Mouse (Mus musculus): ENCODE measurements at regions not wholly inside any gene's neighbourhood (a gene's known extent, or its start where the extent isn't known, plus 50 kb on each side); places are given as distances from the start of the nearest gene placed in this dataset.

DNA sequence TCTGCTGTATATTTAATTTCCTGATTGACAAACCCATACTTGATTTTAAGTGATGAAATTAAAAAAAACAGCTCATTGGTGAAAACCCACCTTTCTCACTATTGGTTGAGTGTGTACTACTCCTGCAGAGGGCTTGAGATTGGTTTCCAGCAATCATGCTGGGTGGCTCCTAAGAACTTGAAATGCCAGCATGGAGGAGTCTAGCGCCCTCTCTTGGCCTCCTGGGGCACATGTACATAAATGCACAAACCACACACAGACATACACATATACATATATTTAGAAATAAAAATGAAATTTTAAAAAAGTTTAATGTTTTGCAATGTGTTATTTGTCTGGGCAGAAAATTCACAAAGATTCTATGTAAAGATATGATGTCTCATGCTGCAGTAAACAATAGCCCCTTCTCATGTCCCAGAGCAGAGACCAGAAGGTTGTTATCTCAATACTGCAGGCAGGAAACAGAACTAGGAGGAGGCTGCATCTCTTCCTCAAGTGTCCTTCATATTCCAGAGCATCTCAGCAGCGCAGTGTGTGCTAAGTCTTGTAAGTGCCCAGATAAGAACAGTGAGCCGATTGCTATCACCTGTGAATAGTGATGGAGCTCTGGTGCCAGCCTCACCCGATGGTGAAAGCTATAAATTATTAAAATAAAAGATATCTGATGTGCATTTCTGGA lies 108.4 kb upstream of the Fbxo11 start:
- DNase-seq (ENCODE audit: low read depth, low spot score), result no peak

DNA sequence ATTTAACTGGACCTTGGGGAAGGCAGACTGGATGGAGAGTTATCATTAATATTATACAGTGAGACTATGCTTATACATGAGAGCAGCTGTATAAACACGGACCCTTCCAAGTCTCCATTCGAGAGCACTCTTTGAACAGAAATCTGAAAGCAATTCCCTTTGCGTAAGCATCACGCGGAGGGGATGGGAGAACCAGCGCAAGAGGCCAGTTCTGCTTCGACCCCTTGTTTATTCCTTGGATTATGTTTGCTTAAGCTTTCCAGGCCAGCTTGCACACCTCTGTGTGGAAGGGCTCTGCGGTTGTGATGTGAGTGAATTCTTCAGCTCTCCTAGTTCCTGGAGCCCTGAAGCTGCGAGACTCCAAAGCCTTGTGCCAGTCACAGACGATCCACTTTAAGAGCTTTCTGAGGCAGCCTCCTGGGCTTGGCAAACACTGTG lies 109.2 kb upstream of the Fbxo11 start:
- no peak for DNase-seq (ENCODE audit: low read depth, low spot score)

DNA sequence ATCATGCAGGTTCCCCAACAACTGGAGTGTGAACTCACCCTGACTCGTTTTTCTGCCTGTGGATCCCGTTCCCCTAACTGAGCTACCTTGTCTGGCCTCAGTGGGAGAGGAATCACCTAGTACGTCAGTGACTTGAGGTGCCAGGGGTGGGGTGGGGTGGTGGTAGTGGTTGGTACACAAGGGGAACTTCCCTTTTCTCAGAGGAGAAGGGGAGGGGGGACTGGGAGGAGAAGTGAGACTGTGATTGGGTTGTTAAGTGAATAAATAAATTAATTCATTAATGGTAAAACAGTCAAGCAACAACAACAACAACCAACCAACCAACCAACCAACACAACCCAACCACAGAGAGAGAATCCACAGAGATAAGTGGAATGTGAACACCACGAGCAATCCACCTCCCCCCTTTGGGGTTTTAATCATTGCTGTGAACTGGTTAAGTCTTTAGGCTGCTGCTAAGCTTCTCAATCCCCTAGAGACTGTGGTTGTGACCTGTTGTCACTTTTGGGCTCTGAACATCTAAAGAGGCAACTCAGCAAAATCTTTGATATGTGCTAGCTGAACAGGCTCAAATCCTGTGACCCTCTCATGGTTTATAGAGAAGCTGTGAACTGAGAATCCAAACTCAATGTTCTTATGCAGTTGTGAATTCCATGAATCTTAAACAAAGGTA lies 111.0 kb upstream of the Fbxo11 start:
- no peak for DNase-seq (ENCODE audit: low read depth, low spot score)

DNA sequence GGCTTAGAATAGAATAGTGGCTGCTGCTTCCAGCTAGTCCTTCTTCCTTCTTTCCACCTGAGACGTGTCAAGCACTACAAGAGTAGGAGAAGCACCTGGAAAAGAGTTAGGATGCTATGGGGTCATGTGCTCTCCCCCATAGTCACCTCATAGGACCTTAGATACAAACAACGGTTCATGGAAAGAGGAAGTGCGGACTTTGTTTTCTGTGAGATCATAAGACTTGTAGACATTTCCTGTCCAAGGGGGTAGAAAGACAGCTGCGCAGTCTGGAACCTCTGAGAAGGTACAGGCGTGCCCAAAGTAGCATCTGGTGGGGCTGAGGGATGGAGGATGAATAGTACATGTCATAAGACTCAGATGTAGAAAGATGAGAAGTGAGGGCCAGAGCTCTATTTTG lies 125.6 kb upstream of the Fbxo11 start:
- no peak for DNase-seq (ENCODE audit: low read depth, low spot score)

DNA sequence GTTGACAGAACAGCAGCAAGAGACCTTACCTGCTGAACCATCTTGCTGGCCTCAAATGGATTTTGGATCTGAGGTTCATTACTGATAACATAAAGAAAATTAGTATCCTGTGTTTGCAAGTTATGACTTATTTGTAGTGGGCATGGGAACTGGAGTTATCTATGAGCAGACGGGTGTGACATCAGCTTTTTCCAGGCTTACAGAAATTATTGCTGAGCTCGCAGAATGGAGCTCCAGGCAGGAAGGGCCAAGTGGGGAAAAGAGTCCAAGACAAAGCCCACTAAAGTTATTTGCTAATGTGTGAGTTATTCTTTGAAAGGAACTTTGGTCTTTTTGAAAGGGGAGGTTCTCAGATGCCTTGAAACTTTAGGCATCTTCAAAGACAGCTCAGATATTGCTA lies 126.4 kb upstream of the Fbxo11 start:
- DNase-seq (ENCODE audit: low read depth, low spot score), result no peak

DNA sequence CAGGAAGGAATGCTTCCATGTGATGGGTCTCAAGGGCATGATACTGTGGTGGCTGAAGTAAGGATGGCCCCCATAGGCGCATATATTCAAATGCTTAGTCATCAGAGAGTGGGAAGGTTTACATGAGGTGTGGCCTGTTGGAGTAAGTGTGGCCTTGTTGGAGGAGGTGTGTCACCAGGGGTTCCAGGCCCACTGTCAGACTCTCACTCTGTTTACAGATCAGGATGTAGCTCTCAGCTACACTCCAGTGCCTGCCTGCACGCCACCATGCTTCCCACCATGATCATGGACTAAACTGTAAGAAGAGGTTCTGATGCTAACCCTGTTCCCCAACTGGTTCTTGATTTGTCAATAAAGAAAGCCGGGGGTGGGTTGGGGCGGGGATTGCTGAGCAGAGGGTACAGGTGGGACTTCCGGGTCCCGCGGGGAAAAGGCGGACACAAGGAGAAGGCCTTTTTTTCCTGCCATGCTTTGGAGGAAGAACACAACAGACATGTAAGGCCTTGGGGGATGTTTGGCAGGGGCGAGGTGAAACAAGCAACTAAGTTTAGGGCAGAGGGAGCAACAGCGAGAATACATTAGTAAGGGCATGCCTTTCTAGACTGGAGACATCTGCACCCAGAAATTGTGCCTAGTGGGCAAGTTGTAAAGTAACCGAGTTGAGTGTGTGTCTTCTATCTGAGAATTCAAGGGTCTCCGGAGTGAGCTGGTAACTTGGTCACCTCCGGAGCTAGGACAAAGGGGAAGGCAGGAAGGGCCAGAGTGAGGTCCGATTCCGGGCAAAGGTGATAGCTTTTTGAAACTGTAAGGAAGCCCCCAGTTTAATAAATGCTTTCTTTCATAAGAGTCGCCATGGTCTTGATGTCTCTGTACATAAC lies 127.1 kb upstream of the Fbxo11 start:
- DNase-seq (ENCODE audit: low read depth, low spot score), result no peak

DNA sequence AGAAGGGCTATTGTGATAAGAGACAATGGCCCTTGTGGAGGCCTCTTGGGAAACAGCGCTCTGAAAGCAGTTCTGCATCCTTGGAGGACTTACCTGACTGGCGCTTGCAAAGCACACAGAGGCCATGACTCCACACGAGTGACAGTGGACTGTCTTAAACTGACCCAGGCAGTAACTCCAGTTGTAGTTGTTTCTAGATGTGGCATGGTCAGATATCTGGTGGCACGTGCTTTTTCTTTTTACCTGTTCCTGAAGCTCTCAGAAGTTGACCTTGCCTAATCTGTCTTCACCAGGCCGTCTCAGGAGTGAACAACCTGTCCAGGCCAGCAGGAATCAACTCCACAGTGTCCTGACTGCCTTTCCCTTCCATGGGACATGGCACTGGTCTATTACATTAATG lies 129.6 kb upstream of the Fbxo11 start:
- DNase-seq (ENCODE audit: low read depth, low spot score), result no peak

DNA sequence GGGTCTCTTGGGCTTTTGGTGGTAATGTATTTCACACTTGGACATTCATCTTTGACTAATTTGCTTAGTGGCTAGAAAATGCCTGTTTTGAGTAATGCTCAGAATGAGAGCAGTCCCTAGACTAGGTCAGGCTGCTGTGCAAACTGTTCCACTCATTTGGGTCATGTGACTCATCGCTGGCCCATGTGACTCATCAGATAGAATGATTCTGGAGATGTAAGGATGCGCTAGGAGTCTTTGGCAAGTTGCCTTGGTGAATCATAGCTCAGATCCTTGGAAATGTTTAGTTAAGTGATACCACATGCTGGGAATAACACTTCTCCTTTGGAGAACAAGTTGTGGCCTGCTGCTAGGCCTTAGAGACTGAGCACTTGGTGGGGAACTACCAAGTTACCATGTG lies 130.2 kb upstream of the Fbxo11 start:
- DNase-seq (ENCODE audit: low read depth, low spot score), result no peak

DNA sequence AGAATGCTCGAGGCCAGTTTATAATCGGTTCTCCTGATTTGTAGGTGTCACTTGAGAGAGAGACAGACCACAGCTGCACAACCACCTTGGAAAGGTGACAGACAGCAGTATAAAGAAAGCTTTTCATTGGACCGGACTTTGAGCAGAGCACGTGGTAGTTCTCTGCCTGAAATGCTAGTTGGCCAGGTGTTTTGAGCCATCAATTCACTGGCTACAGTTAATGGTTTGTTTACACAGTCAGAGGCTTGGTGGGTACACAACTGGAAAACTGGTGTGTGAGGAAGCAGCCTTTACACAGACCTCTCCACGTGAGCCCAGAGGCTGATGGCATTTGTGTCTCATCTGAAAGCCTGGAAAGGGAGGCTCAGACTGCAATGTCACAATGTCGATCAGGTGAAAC lies 130.8 kb upstream of the Fbxo11 start:
- no peak for DNase-seq (ENCODE audit: low read depth, low spot score)

DNA sequence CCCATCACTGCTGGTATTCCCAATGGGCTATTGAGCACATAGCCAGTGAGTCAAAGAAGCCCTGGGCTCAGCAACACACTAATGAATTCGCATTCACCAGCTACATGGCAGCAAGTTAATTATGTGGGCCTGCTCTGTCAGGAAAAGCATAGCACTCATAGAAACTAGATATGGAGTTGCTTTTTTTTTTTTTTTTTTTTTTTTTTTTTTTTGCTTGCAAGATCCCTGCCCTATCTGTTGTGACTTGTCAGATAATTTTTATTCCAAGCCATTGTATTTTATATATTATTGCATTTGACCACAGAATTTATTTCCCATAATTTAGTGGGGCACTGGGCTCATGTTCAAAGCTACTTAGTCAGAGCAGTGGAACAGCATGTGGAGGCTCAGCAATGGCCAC lies 131.2 kb upstream of the Fbxo11 start:
- DNase-seq (ENCODE audit: low read depth, low spot score), result no peak

DNA sequence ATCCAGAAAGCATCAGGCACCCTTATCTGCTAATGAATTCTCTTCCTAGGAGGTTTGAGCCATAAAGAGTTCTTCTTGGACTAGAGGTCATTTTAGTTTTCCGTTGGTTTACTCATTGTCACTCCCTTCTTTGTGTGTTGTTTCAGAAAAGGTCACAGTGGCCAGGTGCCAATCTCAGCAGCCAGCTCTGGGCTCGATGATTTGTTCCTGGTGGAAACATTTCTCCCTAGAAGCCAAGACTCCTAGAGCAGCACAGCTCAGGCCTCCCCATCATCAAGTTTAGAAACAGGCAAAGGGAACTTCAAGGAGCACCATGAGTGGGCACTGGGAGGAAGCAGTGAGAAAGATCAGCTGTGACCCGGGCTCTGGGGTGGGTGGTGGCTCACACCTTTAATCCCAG lies 132.3 kb upstream of the Fbxo11 start:
- no peak for DNase-seq (ENCODE audit: low read depth, low spot score)

DNA sequence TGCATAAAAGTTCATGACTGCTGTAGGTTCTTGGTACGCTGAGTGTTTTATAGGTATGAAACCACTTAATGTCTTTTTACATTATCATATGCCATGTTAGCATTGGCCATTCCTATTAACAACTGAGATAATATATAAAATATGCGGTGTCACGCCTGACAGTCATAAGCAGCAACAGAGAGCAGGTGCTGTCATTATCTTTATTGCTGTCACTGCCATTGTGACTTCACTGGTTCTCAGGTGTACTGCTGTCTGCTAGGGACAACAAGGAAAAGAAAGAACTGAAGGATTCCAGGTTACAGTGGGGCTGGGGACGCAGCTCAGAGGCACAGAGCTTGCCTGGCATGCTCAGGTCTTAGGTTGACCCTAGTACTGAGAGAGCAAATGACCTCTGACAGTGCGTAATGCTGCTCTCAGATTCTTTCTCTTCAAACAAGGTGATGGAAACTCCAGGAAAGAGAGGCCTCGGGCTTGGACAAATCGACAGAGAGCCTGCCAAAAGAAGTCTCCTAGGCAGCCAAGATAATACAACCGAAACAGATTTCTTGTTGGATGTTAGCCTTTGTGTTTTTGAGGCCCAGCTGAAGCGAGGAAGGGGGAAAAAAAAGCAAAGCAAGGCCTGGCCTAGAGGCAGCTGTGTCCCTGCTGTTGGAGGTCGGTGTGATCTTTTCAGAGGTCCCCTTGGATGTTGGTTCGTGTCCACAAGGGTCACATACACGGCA lies 136.3 kb upstream of the Fbxo11 start:
- no peak for DNase-seq (ENCODE audit: low read depth, low spot score)

DNA sequence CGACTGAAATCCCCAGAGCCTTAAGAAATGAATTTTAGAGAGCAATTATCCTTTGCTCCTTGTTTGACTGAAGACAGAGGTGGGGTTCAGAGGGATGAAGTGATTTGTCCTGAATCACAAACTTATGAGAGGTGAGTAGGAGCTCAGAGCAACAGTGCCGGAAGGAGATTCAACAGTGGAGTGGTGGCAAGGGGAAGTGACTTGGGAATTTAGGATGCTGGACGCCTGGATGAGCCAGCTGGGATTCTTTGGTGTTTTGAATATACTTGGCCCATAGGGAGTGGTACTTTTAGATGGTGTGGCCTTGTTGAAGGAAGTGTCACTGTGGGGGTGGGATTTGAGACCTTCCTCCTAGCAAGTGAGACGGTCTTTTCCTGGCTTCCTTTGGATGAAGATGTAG lies 137.1 kb upstream of the Fbxo11 start:
- no peak for DNase-seq (ENCODE audit: low read depth, low spot score)

DNA sequence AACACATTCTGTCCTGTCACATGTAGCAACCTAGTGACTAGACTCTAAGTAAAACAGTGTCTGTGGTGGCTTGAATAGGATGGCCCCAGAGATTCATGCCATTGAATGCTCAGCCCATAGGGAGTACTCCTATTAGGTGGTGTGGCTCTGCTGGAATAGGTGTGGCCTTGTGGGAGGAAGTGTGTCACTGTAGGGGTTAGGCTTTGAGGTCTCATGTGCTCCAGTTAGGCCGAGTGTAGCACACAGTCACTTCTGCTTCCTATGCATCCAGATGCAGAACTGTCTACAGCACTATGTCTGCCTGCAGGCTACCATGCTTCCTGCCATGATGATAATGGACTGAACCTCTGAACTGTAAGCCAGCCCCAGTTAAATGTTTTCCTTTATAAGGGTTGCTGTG lies 144.5 kb upstream of the Fbxo11 start:
- no peak for DNase-seq (ENCODE audit: low read depth, low spot score)

DNA sequence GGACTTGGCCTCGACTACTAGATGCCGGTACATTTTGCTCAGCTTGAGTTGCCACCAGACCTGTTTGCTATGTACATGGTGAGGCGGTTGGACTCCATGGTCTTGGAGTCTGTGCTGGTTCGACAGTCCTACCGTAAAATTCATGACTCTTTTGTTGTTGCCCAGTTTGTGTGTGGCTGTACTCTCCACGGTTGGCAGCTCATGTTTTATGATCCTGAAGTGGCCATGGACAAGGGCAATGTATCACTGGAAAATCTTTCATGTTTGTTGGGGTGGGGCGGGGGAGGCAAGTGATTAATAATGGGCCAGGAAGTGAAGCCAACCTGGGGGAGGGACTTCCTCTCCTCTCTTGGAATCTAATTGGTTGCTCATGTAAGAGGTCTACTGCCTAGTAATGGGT lies 147.0 kb upstream of the Fbxo11 start:
- no peak for DNase-seq (ENCODE audit: low read depth, low spot score)

DNA sequence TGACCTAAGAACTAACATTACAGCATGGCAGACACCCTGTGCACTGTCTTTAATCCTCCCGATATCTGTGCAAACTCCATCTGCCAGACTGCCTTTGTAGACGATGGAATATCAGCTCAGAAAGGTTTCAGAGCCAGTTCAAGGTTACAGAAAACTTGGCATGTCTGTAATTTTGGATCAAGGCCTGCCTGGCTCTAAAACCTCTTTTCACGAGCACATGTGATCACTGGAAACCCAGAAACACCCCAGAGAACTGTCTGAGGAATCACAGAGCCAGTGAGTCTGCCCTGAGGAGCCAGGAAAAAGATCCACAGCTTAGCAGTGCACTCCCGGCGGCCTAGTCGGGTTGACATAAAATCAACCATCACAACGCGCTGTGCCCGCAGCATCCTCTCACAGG lies 149.7 kb upstream of the Fbxo11 start:
- DNase-seq (ENCODE audit: low read depth, low spot score), result no peak

DNA sequence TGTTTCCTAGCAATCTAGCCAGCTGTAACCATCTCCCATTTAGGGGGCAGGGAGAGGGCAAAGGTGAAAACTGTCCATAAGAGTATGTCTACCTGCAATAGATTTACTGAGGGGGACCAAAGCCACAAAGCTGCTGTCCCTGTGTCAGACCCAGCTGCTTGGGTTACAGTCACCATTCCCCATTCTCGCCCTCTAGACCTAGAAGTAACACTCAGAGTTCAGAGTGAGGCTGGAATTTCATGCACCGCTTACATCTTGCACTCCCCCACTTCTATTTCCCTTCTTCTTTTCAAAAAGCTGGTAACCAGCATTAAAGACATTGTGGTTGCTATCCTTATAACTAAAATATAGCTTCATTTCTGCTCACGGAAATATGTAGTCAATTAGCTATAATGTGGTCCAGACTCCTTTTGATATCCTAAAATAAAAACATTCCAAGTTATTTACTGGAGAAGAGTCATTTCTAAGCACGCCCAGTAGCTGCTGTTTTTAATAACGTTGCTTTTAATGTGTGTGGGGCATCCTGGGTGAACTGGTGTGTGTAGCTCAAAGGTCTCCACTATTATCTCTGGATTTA lies 157.4 kb upstream of the Fbxo11 start:
- DNase-seq (ENCODE audit: low read depth, low spot score), result no peak

DNA sequence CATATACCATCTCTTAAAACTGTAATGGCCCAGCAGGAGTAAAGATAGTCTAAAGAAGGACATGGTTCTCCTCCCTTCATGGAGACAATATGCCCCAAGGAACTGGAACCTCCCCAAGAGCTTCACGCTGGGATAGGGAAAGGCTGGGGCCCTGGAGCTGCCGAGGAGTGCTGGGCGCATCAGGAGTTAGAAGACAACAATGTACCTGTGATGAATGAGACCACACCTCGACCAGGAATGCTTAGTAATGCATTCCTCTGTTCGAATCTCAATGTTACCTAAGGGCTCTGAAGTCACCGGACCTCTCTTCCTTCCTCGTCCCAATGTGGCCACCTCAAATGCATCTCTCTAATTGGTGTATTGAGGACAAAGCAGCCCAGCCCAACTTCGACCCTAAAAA lies 175.4 kb upstream of the Fbxo11 start:
- no peak for DNase-seq (ENCODE audit: low read depth, low spot score)

DNA sequence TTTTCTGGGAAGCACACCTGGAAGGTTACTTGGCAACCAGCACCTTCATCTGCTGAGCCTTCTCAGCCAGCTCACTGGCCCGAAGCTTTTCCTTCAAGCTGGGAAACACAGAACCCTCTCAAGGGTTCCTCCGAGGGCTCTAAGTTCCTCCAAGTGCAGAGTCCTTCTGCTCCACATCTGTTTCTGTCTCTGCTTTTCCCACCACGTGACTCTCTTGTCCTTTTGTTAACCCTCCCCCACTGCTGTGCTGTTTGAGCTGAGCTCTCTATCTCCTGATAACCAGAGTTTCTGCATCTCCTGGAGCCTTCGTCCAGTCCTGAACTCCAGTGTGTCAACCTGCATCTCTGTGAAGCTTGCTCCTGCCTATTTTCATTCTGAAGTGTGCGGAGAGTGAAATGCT lies 183.5 kb upstream of the Fbxo11 start:
- DNase-seq (ENCODE audit: low read depth, low spot score), result no peak

DNA sequence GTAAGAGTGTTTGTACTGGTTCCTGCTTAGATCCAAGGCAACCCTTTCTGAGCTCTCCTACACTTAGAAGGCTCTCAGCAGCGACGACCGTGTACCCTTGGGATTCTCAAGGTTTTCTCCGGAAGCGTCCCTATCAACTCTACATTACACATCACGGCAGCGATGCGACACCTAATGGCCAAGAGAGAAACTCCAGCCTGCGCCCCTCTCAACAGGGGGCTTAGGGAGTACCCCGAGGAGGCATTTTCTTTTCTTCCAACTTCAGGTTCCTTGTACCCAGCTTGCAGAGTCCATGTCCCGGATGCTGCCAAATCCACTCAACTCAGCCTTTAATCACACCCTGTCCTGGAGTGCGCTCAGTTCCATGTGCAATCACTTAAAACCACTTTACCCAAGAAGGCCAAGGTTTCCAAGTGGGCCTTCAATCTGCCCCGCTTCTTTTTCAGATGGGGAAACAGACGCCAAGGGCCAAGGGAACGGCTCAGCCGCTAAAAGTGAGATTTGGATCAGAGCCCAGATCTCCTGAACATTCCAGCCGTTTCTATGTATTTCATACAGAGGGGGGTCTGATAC lies 186.9 kb upstream of the Fbxo11 start:
- no peak for DNase-seq (ENCODE audit: low read depth, low spot score)
